Mouse (Mus musculus): Measurements from ENCODE around the gene Trim67. TPM values are rescaled to one million over a fixed set of nuclear protein-coding genes. Genes with fewer than 3 reads are reported as not detected.

Gene Trim67
- polyA plus RNA-seq (2012; rRNA removed) (0.03 and 0.11 TPM in 2 replicates), polyA plus RNA-seq (2014; fragmentation: Nextera tagmentation; extraction: Ambion mirVana) (0.03 and 0.05 TPM in 2 replicates)

DNA sequence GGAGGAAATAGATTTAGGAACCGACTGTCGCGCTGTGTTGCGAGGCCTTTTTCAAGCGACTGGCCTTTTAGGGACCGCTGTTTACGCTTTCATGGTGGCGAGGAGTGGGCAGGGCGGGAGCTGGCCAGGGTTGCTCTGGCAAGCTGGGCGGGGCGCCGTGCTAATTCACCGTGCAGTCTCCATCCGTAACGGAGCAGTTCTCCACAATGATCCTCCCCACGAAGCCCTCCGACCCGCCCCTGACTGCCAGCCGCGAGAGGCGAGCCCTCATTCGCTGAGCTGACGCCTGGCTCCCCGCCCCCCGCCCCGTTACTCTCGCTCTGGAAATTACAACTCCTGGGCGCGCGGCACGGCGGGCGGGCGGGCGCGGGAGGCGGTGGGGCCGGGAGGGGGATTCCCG, at the start of gene Trim67:
Gene Trim67, plus strand, starts transcription at position 385 of the 400 bp plus-strand sequence.
- TF ChIP-seq CTCF (IDR thresholded peaks at IDR 0.05; ENCODE audit: low read depth) (no peak), EP300 (IDR thresholded peaks at IDR 0.05; ENCODE audit: low read depth) (no peak)
- ATAC-seq (ENCODE audit: insufficient read depth) (peak; percentile 43; the same call in 1 of the 2 replicates), DNase-seq (ENCODE audit: low read depth in 3 of 3, low spot score in 3 of 3) (no peak)
- peaks cover 56% of the 10 kb centered on the region for H3K27me3 ChIP-seq (ENCODE audit: control insufficient read depth, insufficient read depth, low read length)
- H3K27ac ChIP-seq, result no peak within 1 kb of the TSS
- H3K9ac ChIP-seq (replicated peaks), result no peak within 1 kb of the TSS
- no peaks in the 10 kb centered on the region for H3K36me3 ChIP-seq (replicated peaks; ENCODE audit: control insufficient read depth, insufficient read depth, low read depth)
- peak within 1 kb of the TSS; percentile 9 to 21 for H3K4me3 ChIP-seq (ENCODE audit: insufficient read depth in 1 of 2, low read depth in 2 of 2, low read length in 2 of 2)
- 0 out of 4 replicates have a peak, but pooled peaks cover 0 to 3% of the 10 kb centered on the region in 2 experiments for H3K4me1 ChIP-seq (replicated peaks; ENCODE audit: control insufficient read depth in 2 of 2, insufficient read depth in 2 of 2, low read length in 1 of 2)
- H3K4me2 ChIP-seq (ENCODE audit: low read depth), result peak within 1 kb of the TSS; percentile 25
- WGBS (ENCODE audit: insufficient replicate concordance), result under 1% methylated on average over 39 of the region's 39 CpGs
- H3K9me3 ChIP-seq (ENCODE audit: control insufficient read depth, low read length), result no peaks in the 10 kb centered on the region

- ATAC-seq (ENCODE audit: insufficient read depth), result no peak
- WGBS (ENCODE audit: insufficient replicate concordance), result 59% methylated on average over 13 of the region's 13 CpGs
These were observed 46.2 kb upstream of the Trim67 start for GRCm38 (mm10) chr8:124746661-124747060.

GRCm38 (mm10) chr8:124751191-124751590, 41.7 kb upstream of the Trim67 start:
- H3K4me3 ChIP-seq (ENCODE audit: insufficient read depth in 1 of 2, low read depth in 2 of 2, low read length in 2 of 2), result peak overlapping the region; percentile 48 to 57
- no peak for TF ChIP-seq CTCF (IDR thresholded peaks at IDR 0.05; ENCODE audit: low read depth)
- TF ChIP-seq EP300 (IDR thresholded peaks at IDR 0.05; ENCODE audit: low read depth), result no peak
- WGBS (ENCODE audit: insufficient replicate concordance), result 1% methylated on average over 31 of the region's 31 CpGs
- no peaks in the 10 kb centered on the region for H3K36me3 ChIP-seq (replicated peaks; ENCODE audit: control insufficient read depth, insufficient read depth, low read depth)
- ATAC-seq (ENCODE audit: insufficient read depth) (no peak), DNase-seq (ENCODE audit: low read depth in 3 of 3, low spot score in 3 of 3) (no peak)
- H3K4me1 ChIP-seq (replicated peaks; ENCODE audit: control insufficient read depth in 2 of 2, insufficient read depth in 2 of 2, low read length in 1 of 2), result peaks cover 0 to 14% of the 10 kb centered on the region in 2 experiments; a peak in 2 of 4 replicates
- no peak overlapping the region for H3K9ac ChIP-seq (replicated peaks)
- peaks cover 40% of the 10 kb centered on the region for H3K27me3 ChIP-seq (ENCODE audit: control insufficient read depth, insufficient read depth, low read length)
- peak overlapping the region; percentile 63 for H3K4me2 ChIP-seq (ENCODE audit: low read depth)
- H3K9me3 ChIP-seq (ENCODE audit: control insufficient read depth, low read length), result no peaks in the 10 kb centered on the region
- no peak overlapping the region for H3K27ac ChIP-seq

More at GRCm38 (mm10) chr8:124746661-124747060, 46.2 kb upstream of the Trim67 start:
- no peak overlapping the region for H3K27ac ChIP-seq
- no peaks in the 10 kb centered on the region for H3K9me3 ChIP-seq (ENCODE audit: control insufficient read depth, low read length)
- H3K9ac ChIP-seq (replicated peaks), result no peak overlapping the region
- TF ChIP-seq EP300 (IDR thresholded peaks at IDR 0.05; ENCODE audit: low read depth) (no peak), CTCF (IDR thresholded peaks at IDR 0.05; ENCODE audit: low read depth) (no peak)
- H3K36me3 ChIP-seq (replicated peaks; ENCODE audit: control insufficient read depth, insufficient read depth, low read depth), result no peaks in the 10 kb centered on the region
- no peak overlapping the region for H3K4me2 ChIP-seq (ENCODE audit: low read depth)
- no peak overlapping the region for H3K4me3 ChIP-seq (ENCODE audit: insufficient read depth in 1 of 2, low read depth in 2 of 2, low read length in 2 of 2)
- peaks cover 0 to 10% of the 10 kb centered on the region in 2 experiments; a peak in 2 of 4 replicates for H3K4me1 ChIP-seq (replicated peaks; ENCODE audit: control insufficient read depth in 2 of 2, insufficient read depth in 2 of 2, low read length in 1 of 2)
- no peak for DNase-seq (ENCODE audit: low read depth in 3 of 3, low spot score in 3 of 3)
- H3K27me3 ChIP-seq (ENCODE audit: control insufficient read depth, insufficient read depth, low read length), result peaks cover 22% of the 10 kb centered on the region

DNA sequence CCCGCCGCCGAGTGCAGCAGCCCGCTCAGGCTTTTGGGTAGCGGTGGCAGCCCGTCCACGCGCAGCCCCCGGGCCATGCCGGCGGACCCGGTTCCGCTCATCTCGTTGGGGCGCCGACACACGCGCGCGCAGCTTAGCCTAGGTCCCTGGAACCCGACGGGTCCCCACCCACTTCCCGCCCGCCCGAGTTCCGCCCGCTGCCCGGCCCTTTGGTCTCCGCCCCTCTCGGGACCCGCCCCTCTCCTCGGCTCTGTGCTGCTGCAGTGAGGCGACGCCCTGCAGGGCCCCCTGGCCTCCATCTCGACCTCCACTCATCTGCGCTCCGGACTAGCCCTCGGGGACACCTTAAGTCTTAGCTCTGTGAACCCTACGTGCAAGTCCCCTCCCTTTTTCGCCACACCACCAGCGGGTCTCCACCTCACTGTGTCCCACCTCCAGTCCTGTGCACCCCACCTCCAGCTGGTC, 41.2 kb upstream of the Trim67 start, which contains the start of gene Fam89a:
Gene Fam89a, minus strand, starts transcription at position 124 of the 465 bp plus-strand sequence.
- peaks cover 40% of the 10 kb centered on the region for H3K27me3 ChIP-seq (ENCODE audit: control insufficient read depth, insufficient read depth, low read length)
- DNase-seq (ENCODE audit: low read depth in 3 of 3, low spot score in 3 of 3), result peak in 2 of 3 experiments; percentile 26 to 35
- WGBS (ENCODE audit: insufficient replicate concordance), result under 1% methylated on average over 41 of the region's 41 CpGs

GRCm38 (mm10) chr8:124752325-124752862, 40.5 kb upstream of the Trim67 start:
- Histone ChIP-seq H3K9ac (replicated peaks) (no peak overlapping the region), H3K4me3 (ENCODE audit: insufficient read depth in 1 of 2, low read depth in 2 of 2, low read length in 2 of 2) (no peak overlapping the region), H3K27me3 (ENCODE audit: control insufficient read depth, insufficient read depth, low read length) (peaks cover 40% of the 10 kb centered on the region), H3K4me1 (replicated peaks; ENCODE audit: control insufficient read depth in 2 of 2, insufficient read depth in 2 of 2, low read length in 1 of 2) (peaks cover 0 to 11% of the 10 kb centered on the region in 2 experiments; a peak in 2 of 4 replicates), H3K27ac (no peak overlapping the region), H3K4me2 (ENCODE audit: low read depth) (peak overlapping the region; percentile 63; the same call in 1 of the 2 replicates), H3K36me3 (replicated peaks; ENCODE audit: control insufficient read depth, insufficient read depth, low read depth) (no peaks in the 10 kb centered on the region), H3K9me3 (ENCODE audit: control insufficient read depth, low read length) (no peaks in the 10 kb centered on the region)
- ATAC-seq (ENCODE audit: insufficient read depth), result no peak
- WGBS (ENCODE audit: insufficient replicate concordance), result 33% methylated on average over 21 of the region's 21 CpGs
- no peak for DNase-seq (ENCODE audit: low read depth in 3 of 3, low spot score in 3 of 3)
- TF ChIP-seq EP300 (IDR thresholded peaks at IDR 0.05; ENCODE audit: low read depth) (no peak), CTCF (IDR thresholded peaks at IDR 0.05; ENCODE audit: low read depth) (no peak)

More for the DNA sequence above, 41.2 kb upstream of the Trim67 start, which contains the start of gene Fam89a:
- no peak for TF ChIP-seq EP300 (IDR thresholded peaks at IDR 0.05; ENCODE audit: low read depth)
- TF ChIP-seq CTCF (IDR thresholded peaks at IDR 0.05; ENCODE audit: low read depth), result no peak
- ATAC-seq (ENCODE audit: insufficient read depth), result peak; percentile 61; the same call in 1 of the 2 replicates
- H3K4me2 ChIP-seq (ENCODE audit: low read depth), result peak within 1 kb of the TSS; percentile 63
- no peaks in the 10 kb centered on the region for H3K36me3 ChIP-seq (replicated peaks; ENCODE audit: control insufficient read depth, insufficient read depth, low read depth)
- no peak within 1 kb of the TSS for H3K27ac ChIP-seq
- H3K9ac ChIP-seq (replicated peaks), result no peak within 1 kb of the TSS
- H3K4me3 ChIP-seq (ENCODE audit: insufficient read depth in 1 of 2, low read depth in 2 of 2, low read length in 2 of 2), result peak within 1 kb of the TSS; percentile 48 to 57
- peaks cover 0 to 11% of the 10 kb centered on the region in 2 experiments; a peak in 2 of 4 replicates for H3K4me1 ChIP-seq (replicated peaks; ENCODE audit: control insufficient read depth in 2 of 2, insufficient read depth in 2 of 2, low read length in 1 of 2)
- H3K9me3 ChIP-seq (ENCODE audit: control insufficient read depth, low read length), result no peaks in the 10 kb centered on the region
